Mouse (Mus musculus): ENCODE measurements around the gene Igfbp1. TPM values are rescaled to one million over a fixed set of nuclear protein-coding genes. Genes with fewer than 3 reads are reported as not detected.

Igfbp1 gene
- polyA plus RNA-seq, 1 experiment from 2014 or later, result 41.4 TPM

DNA sequence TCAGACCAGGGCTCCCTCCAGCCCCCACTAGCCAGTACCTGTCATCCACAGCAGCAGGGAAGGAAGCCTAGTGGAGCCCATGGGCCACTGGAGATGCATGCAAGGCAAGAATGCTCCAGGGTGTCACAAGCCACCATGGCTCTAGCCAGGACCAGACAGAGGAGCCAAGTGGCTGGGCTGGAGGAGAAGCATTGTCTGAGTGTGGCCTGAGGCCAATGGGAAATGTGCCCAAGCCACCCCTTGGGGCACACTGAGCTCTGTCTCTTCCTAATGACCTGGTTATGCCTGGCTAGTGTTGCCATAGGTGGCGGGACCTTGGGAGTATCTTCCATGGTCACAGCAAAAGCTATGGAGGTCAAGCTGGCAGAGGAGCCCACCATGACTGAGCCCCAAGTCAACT lies 27.9 kb upstream of the Igfbp1 start:
- ATAC-seq, result peak; percentile 37; the same call in 1 of the 2 replicates
- Histone ChIP-seq H3K9me3 (replicated peaks) (no peaks in the 10 kb centered on the region), H3K36me3 (no peaks in the 10 kb centered on the region), H3K9ac (no peak overlapping the region), H3K27me3 (replicated peaks) (no peaks in the 10 kb centered on the region), H3K4me3 (no peak overlapping the region), H3K4me2 (no peak overlapping the region), H3K4me1 (no peaks in the 10 kb centered on the region), H3K27ac (no peak overlapping the region)
- 64% methylated on average over 1 of the region's 1 CpGs for WGBS (ENCODE audit: insufficient replicate concordance)

DNA sequence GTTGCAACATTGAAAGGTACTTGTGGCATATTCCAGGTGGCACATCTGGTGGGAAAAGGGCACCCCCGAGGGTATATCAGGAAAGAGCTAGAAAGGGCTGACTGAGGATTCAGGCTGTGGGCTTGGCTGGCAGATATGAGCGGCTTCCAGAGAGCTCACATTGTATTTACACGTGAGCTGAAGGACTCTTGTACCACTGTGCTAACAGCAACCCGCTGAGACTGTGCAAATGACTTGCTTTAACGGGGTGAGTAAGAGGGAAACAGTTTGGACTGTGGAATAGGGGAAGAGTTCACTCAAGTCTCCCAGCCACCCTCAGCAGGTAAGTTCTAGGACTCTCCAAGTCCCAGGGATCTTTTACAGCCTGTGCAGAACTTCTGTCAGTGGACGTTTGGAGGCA lies 23.9 kb upstream of the Igfbp1 start:
- H3K27ac ChIP-seq, result no peak overlapping the region
- H3K4me2 ChIP-seq, result no peak overlapping the region
- H3K9ac ChIP-seq, result no peak overlapping the region
- no peaks in the 10 kb centered on the region for H3K4me1 ChIP-seq
- no peak for ATAC-seq
- WGBS (ENCODE audit: insufficient replicate concordance), result 54% methylated on average over 6 of the region's 6 CpGs
- no peak overlapping the region for H3K4me3 ChIP-seq
- H3K27me3 ChIP-seq (replicated peaks), result no peaks in the 10 kb centered on the region
- no peaks in the 10 kb centered on the region for H3K9me3 ChIP-seq (replicated peaks)
- no peaks in the 10 kb centered on the region for H3K36me3 ChIP-seq

GRCm38 (mm10) chr11:7178724-7179123 lies 18.9 kb upstream of the Igfbp1 start:
- ATAC-seq, result no peak
- 60% methylated on average over 4 of the region's 4 CpGs for WGBS (ENCODE audit: insufficient replicate concordance)
- H3K9ac ChIP-seq, result no peak overlapping the region

DNA sequence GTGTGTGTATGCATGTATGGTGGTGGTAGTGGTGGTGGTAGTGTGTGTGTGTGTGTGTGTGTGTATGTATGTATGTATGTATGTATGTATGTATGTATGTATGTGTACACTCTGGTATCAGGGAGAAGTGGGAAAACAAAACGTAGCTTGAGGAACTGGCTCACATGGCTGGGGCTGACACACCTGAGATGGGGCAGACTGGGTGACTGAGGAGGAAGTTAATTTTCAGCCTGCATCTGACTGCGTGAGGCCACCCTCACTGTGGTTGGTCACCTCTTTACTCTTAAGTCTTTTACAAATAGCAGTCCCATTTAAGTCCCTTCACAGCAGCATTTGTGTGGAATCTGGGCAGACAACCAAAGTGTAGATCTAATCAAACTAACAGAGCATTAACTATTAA lies 18.3 kb upstream of the Igfbp1 start:
- 54% methylated on average over 2 of the region's 2 CpGs for WGBS (ENCODE audit: insufficient replicate concordance)
- Histone ChIP-seq H3K27me3 (replicated peaks) (no peaks in the 10 kb centered on the region), H3K4me1 (no peaks in the 10 kb centered on the region), H3K9ac (no peak overlapping the region), H3K36me3 (no peaks in the 10 kb centered on the region), H3K27ac (no peak overlapping the region), H3K9me3 (replicated peaks) (no peaks in the 10 kb centered on the region), H3K4me2 (no peak overlapping the region), H3K4me3 (no peak overlapping the region)
- ATAC-seq, result no peak

More at GRCm38 (mm10) chr11:7178724-7179123, 18.9 kb upstream of the Igfbp1 start:
- Histone ChIP-seq H3K27ac (no peak overlapping the region), H3K9me3 (replicated peaks) (no peaks in the 10 kb centered on the region), H3K27me3 (replicated peaks) (no peaks in the 10 kb centered on the region), H3K4me1 (no peaks in the 10 kb centered on the region), H3K4me3 (no peak overlapping the region), H3K4me2 (no peak overlapping the region), H3K36me3 (no peaks in the 10 kb centered on the region)

GRCm38 (mm10) chr11:7182409-7183042 lies 15.1 kb upstream of the Igfbp1 start:
- WGBS (ENCODE audit: insufficient replicate concordance), result 57% methylated on average over 8 of the region's 8 CpGs
- Histone ChIP-seq H3K4me2 (no peak overlapping the region), H3K9ac (no peak overlapping the region), H3K27ac (no peak overlapping the region), H3K4me1 (no peaks in the 10 kb centered on the region), H3K36me3 (no peaks in the 10 kb centered on the region), H3K27me3 (replicated peaks) (no peaks in the 10 kb centered on the region), H3K4me3 (no peak overlapping the region), H3K9me3 (replicated peaks) (no peaks in the 10 kb centered on the region)
- ATAC-seq, result no peak

DNA sequence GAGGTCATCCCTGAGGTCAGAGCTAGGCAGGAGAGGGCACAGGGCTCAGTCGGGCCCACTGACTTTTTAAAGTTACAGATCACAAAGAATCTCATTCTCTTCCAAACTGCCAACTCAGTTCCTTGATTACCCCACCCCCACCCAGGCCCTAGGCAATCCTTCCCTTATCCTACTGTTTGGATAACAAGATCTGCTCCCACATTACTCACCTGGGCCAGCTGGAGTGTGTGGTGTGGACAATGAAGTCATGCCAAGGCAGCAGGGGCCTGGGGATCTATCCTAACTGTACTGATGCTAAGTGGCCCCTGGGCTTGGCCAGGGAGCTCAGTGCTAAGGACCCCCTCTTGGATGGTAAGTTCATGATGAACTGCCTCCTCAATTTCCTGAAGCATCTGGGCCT lies 13.2 kb upstream of the Igfbp1 start:
- no peak overlapping the region for H3K27ac ChIP-seq

DNA sequence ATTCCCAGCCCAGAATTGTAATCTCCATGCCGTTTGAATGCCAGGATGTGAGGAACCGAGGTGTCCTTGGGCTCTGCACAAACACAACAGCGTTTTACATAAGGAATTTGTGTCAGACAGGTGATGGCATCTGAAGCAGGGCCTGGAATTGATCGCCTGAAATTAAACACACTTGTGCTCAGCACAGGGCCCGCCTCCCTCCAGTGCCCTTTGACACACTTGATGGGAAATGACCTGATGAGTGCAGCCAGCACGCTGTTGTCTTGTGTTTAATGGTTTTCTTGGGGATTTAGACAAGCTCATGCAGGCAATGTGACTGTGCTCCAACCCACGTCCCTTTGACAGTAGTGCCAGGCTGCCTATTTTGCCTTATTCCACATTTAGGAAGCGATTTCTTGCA lies 10.1 kb upstream of the Igfbp1 start:
- no peaks in the 10 kb centered on the region for H3K36me3 ChIP-seq
- no peak overlapping the region for H3K4me2 ChIP-seq
- H3K27ac ChIP-seq, result no peak overlapping the region
- no peak overlapping the region for H3K4me3 ChIP-seq
- no peaks in the 10 kb centered on the region for H3K27me3 ChIP-seq (replicated peaks)
- no peak for ATAC-seq
- no peak overlapping the region for H3K9ac ChIP-seq
- no peaks in the 10 kb centered on the region for H3K9me3 ChIP-seq (replicated peaks)
- H3K4me1 ChIP-seq, result no peaks in the 10 kb centered on the region
- WGBS (ENCODE audit: insufficient replicate concordance), result 52% methylated on average over 8 of the region's 8 CpGs

More for the DNA sequence above, 13.2 kb upstream of the Igfbp1 start:
- H3K9me3 ChIP-seq (replicated peaks), result no peaks in the 10 kb centered on the region
- H3K27me3 ChIP-seq (replicated peaks), result no peaks in the 10 kb centered on the region
- H3K4me3 ChIP-seq, result no peak overlapping the region
- H3K4me1 ChIP-seq, result no peaks in the 10 kb centered on the region
- H3K9ac ChIP-seq, result no peak overlapping the region
- H3K4me2 ChIP-seq, result no peak overlapping the region
- no peak for ATAC-seq
- 20% methylated on average over 1 of the region's 1 CpGs for WGBS (ENCODE audit: insufficient replicate concordance)
- no peaks in the 10 kb centered on the region for H3K36me3 ChIP-seq

GRCm38 (mm10) chr11:7188469-7188868 lies 9.1 kb upstream of the Igfbp1 start, which contains the start of gene Gm11985:
Gene Gm11985 (minus strand): TSS chr11:7188569.
- no peak within 1 kb of the TSS for H3K27ac ChIP-seq
- H3K36me3 ChIP-seq, result no peaks in the 10 kb centered on the region
- H3K9ac ChIP-seq, result no peak within 1 kb of the TSS
- no peak for ATAC-seq
- H3K4me2 ChIP-seq, result no peak within 1 kb of the TSS
- no peaks in the 10 kb centered on the region for H3K4me1 ChIP-seq
- H3K27me3 ChIP-seq (replicated peaks), result no peaks in the 10 kb centered on the region
- 70% methylated on average over 13 of the region's 13 CpGs for WGBS (ENCODE audit: insufficient replicate concordance)
- no peak within 1 kb of the TSS for H3K4me3 ChIP-seq
- no peaks in the 10 kb centered on the region for H3K9me3 ChIP-seq (replicated peaks)

GRCm38 (mm10) chr11:7192710-7193109 lies 4.9 kb upstream of the Igfbp1 start:
- Histone ChIP-seq H3K9ac (no peak overlapping the region), H3K4me2 (no peak overlapping the region), H3K27me3 (replicated peaks) (no peaks in the 10 kb centered on the region), H3K4me3 (no peak overlapping the region), H3K27ac (0 out of 2 replicates have a peak overlapping the region, but pooled peaks have one; percentile 36), H3K36me3 (no peaks in the 10 kb centered on the region), H3K4me1 (no peaks in the 10 kb centered on the region), H3K9me3 (replicated peaks) (no peaks in the 10 kb centered on the region; the same call in 1 of the 2 replicates)
- WGBS (ENCODE audit: insufficient replicate concordance), result 46% methylated on average over 6 of the region's 6 CpGs
- peak; percentile 39 for ATAC-seq

GRCm38 (mm10) chr11:7193134-7193533 lies 4.4 kb upstream of the Igfbp1 start:
- 0 out of 2 replicates have a peak overlapping the region, but pooled peaks have one; percentile 36 for H3K27ac ChIP-seq
- no peak overlapping the region for H3K4me3 ChIP-seq
- no peaks in the 10 kb centered on the region; the same call in 1 of the 2 replicates for H3K9me3 ChIP-seq (replicated peaks)
- no peak overlapping the region for H3K4me2 ChIP-seq
- no peaks in the 10 kb centered on the region for H3K27me3 ChIP-seq (replicated peaks)
- no peak for ATAC-seq
- H3K4me1 ChIP-seq, result no peaks in the 10 kb centered on the region
- 57% methylated on average over 9 of the region's 9 CpGs for WGBS (ENCODE audit: insufficient replicate concordance)
- H3K36me3 ChIP-seq, result no peaks in the 10 kb centered on the region
- H3K9ac ChIP-seq, result no peak overlapping the region

- H3K27me3 ChIP-seq (replicated peaks), result no peaks in the 10 kb centered on the region
- no peaks in the 10 kb centered on the region; the same call in 1 of the 2 replicates for H3K9me3 ChIP-seq (replicated peaks)
- H3K4me3 ChIP-seq, result no peak overlapping the region
- no peaks in the 10 kb centered on the region for H3K36me3 ChIP-seq
- no peak overlapping the region for H3K27ac ChIP-seq
- 80% methylated on average over 10 of the region's 10 CpGs for WGBS (ENCODE audit: insufficient replicate concordance)
- no peak overlapping the region for H3K4me2 ChIP-seq
- no peak for ATAC-seq
- H3K4me1 ChIP-seq, result no peaks in the 10 kb centered on the region
- no peak overlapping the region for H3K9ac ChIP-seq
Observed at GRCm38 (mm10) chr11:7194432-7195311, 2.9 kb upstream of the Igfbp1 start.

DNA sequence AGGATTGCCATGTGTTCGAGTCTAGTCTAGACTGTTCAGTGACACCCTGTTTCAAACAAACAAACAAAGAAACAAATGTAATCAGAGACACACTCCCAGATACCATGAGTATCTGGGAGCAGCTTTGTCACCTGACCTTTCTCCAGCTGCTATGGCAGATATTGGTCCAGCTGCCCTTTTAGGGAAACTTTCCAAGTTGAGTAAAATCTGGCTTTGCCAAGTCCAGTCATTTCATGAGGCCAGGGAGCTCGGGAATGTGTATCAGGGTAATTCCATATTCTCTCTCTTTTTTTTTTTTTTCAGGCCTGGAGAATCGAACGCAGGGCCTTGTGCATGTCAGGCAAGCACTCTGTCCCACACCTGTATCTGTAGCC lies 2.3 kb upstream of the Igfbp1 start:
- no peaks in the 10 kb centered on the region for H3K27me3 ChIP-seq (replicated peaks)
- no peak overlapping the region for H3K4me2 ChIP-seq
- no peaks in the 10 kb centered on the region; the same call in 1 of the 2 replicates for H3K9me3 ChIP-seq (replicated peaks)
- H3K36me3 ChIP-seq, result no peaks in the 10 kb centered on the region
- H3K4me1 ChIP-seq, result no peaks in the 10 kb centered on the region
- no peak for ATAC-seq
- 68% methylated on average over 4 of the region's 4 CpGs for WGBS (ENCODE audit: insufficient replicate concordance)
- no peak overlapping the region for H3K4me3 ChIP-seq
- no peak overlapping the region for H3K9ac ChIP-seq
- no peak overlapping the region for H3K27ac ChIP-seq

All from liver, embryonic 12.5 days (tissue).